ENCODE assay signal across 8 mouse cellular contexts in genomic region chr7:65519788-65520563, GRCm38 (mm10). TPM values are rescaled to one million over a fixed set of nuclear protein-coding genes. Genes with fewer than 3 reads are reported as not detected.
DNase-seq lines count a peak whose midpoint lies in the region; ATAC-seq and TF ChIP-seq lines count a peak whose summit lies in the region.

No protein-coding gene starts in this region.

- no peaks in the 10 kb centered on the region for H3K4me1 ChIP-seq in ES-Bruce4 (ENCODE audit: control insufficient read depth, insufficient read depth, low read length)

- H3K36me3 ChIP-seq in ES-Bruce4 (ENCODE audit: control insufficient read depth, insufficient read depth, low read length, poor library complexity, severe bottlenecking) = no peaks in the 10 kb centered on the region

- DNase-seq in adrenal gland, adult 8-10 months = peak; percentile 28
- peak; percentile 87 for DNase-seq in embryo, embryonic 10.5 days (ENCODE audit: low spot score)
- peak; percentile 80 for DNase-seq in kidney, postnatal 14 days
- peak; percentile 91 for DNase-seq in lung, postnatal 10 days
- peak; percentile 61 to 71 for DNase-seq in right cerebral cortex, postnatal 10 days (ENCODE audit: low spot score in 2 of 2)
- DNase-seq in yolk sac, embryonic 10.5 days (ENCODE audit: low spot score) = peak; percentile 33

- TF ChIP-seq POLR2A in ES-Bruce4 (IDR thresholded peaks at IDR 0.05; ENCODE audit: insufficient read depth, low read length) = no peak

- H3K27me3 ChIP-seq in ES-Bruce4 (ENCODE audit: control insufficient read depth, insufficient read depth, low read length, poor library complexity, severe bottlenecking) = no peaks in the 10 kb centered on the region

- H3K9ac ChIP-seq in ES-Bruce4 (ENCODE audit: low read depth, poor library complexity, severe bottlenecking) = no peak overlapping the region

- H3K27ac ChIP-seq in ES-Bruce4 (ENCODE audit: insufficient read depth, low read length) = no peak overlapping the region

- no peaks in the 10 kb centered on the region for H3K9me3 ChIP-seq in ES-Bruce4 (replicated peaks; ENCODE audit: control insufficient read depth, insufficient read depth, low read length, poor library complexity, severe bottlenecking)

- TF ChIP-seq CTCF in ES-Bruce4 (IDR thresholded peaks at IDR 0.05; ENCODE audit: low read depth, low read length) = peak; percentile 83

- ATAC-seq in granulocyte monocyte progenitor cell, adult 5-6 weeks (replicated peaks; ENCODE audit: poor library complexity, severe bottlenecking) = peak; percentile 79

- H3K4me3 ChIP-seq in ES-Bruce4 (ENCODE audit: low read depth, low read length) = no peak overlapping the region

- TF ChIP-seq EP300 in ES-Bruce4 (IDR thresholded peaks at IDR 0.05; ENCODE audit: insufficient read depth, low read depth, low read length) = no peak

RNA-seq across cellular contexts. Expression of gene Tjp1, which starts 7.6 kb away (rescaled TPM):
- polyA plus RNA-seq in ES-Bruce4 (2011; ENCODE audit: insufficient read depth, insufficient read length, low read depth, missing spikeins) = 209 TPM in 2 replicates
- 100 to 1,000 TPM in 2 of 4 experiments, 10 to 100 TPM in 2; 93.8 to 132 (median 112) TPM for total RNA-seq in adrenal gland, adult 8-10 months (2022)
- not detected in 2 replicates for total RNA-seq in granulocyte monocyte progenitor cell, adult 5-6 weeks (2014; fragmentation: Nextera tagmentation)
- 0.05 and 1.2 TPM in 2 replicates for total RNA-seq in granulocyte monocyte progenitor cell, adult 5-6 weeks (2017)

Comparison
In these comparisons a context has a peak if more than half of its experiments do, and no peak if none do; other contexts are left out.
1. DNase-seq: peak in every context shown above with its lines; median percentile 91 in lung, postnatal 10 days; 87 in embryo, embryonic 10.5 days; 80 in kidney, postnatal 14 days; 66 in right cerebral cortex, postnatal 10 days; 33 in yolk sac, embryonic 10.5 days; 28 in adrenal gland, adult 8-10 months.
2. RNA of gene Tjp1, which starts 7.6 kb away (total RNA-seq): 93.8 to 132 TPM in adrenal gland, adult 8-10 months; 0.05 to 1.2 TPM in granulocyte monocyte progenitor cell, adult 5-6 weeks; every median in the first group is over 10 times any median in the second.